In the genomic region with DNA sequence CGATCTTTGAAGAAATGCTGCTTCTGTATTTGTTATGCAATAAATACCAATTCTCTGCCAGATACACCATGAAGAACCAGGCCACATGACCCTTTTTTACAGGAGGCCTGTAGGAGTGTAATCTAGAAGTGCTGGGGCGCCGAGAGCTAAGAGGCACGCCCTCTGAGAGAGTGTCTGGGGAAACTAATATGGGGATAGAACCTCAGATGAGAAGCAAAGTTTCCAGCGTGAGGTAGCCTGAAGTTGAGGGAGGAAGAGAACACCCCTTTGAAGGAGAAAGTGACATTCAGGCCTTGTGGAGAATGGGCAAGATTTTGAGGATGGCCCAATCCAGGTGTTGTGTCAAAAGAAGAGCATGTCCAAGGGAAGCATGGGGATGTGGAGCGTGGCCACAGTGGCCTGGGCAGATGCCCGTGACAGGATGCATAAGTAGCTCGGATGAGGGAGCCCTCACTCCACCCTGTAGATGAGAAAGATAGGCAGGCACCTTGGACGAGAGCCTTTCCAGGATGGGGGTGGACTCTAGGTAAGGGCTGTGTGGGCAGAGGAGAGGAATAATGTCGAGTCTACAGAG, we compare ENCODE assay signal across 8 mouse cellular contexts. TPM values are rescaled to one million over a fixed set of nuclear protein-coding genes. Genes with fewer than 3 reads are reported as not detected.
DNase-seq lines count a peak whose midpoint lies in the region; ATAC-seq and TF ChIP-seq lines count a peak whose summit lies in the region.

No protein-coding gene starts in this region.

- H3K9ac ChIP-seq in lung, postnatal 0 days (replicated peaks; ENCODE audit: low read depth), result no peak overlapping the region
- H3K9ac ChIP-seq in limb, embryonic 14.5 days (ENCODE audit: low read depth, low read length, severe bottlenecking), result no peak overlapping the region
- no peak overlapping the region for H3K9ac ChIP-seq in stomach, embryonic 15.5 days

- no peak for TF ChIP-seq POLR2A in limb, embryonic 14.5 days (IDR thresholded peaks at IDR 0.05; ENCODE audit: borderline replicate concordance, extremely low read depth, insufficient read depth, insufficient read length)

- WGBS in lung, postnatal 0 days, result 48% methylated on average over 10 of the region's 10 CpGs
- 57% methylated on average over 10 of the region's 10 CpGs for WGBS in forebrain, embryonic 10.5 days
- 48% methylated on average over 10 of the region's 10 CpGs for WGBS in limb, embryonic 14.5 days
- WGBS in stomach, embryonic 15.5 days, result 52% methylated on average over 10 of the region's 10 CpGs

- no peak for TF ChIP-seq CTCF in lung, postnatal 0 days (IDR thresholded peaks at IDR 0.05)

- no peak overlapping the region for H3K27ac ChIP-seq in lung, postnatal 0 days (ENCODE audit: low read length)
- H3K27ac ChIP-seq in forebrain, embryonic 10.5 days, result no peak overlapping the region
- no peak overlapping the region for H3K27ac ChIP-seq in limb, embryonic 14.5 days (replicated peaks; ENCODE audit: low read depth, low read length)
- no peak overlapping the region for H3K27ac ChIP-seq in stomach, embryonic 15.5 days

- peak overlapping the region; percentile 74 for H3K4me3 ChIP-seq in lung, postnatal 0 days (ENCODE audit: low read depth, low read length)
- H3K4me3 ChIP-seq in forebrain, embryonic 10.5 days, result peak overlapping the region; percentile 82
- H3K4me3 ChIP-seq in limb, embryonic 14.5 days (replicated peaks; ENCODE audit: low read length), result peak overlapping the region; percentile 82
- H3K4me3 ChIP-seq in stomach, embryonic 15.5 days (replicated peaks), result peak overlapping the region; percentile 79

- no peaks in the 10 kb centered on the region; the same call in 1 of the 2 replicates for H3K4me1 ChIP-seq in lung, postnatal 0 days (ENCODE audit: insufficient read depth, low read depth, low read length)
- H3K4me1 ChIP-seq in forebrain, embryonic 10.5 days, result peaks cover 30% of the 10 kb centered on the region
- H3K4me1 ChIP-seq in limb, embryonic 14.5 days (ENCODE audit: control insufficient read depth, insufficient read depth, low read length), result peaks cover 11% of the 10 kb centered on the region
- 0 out of 2 replicates have a peak, but pooled peaks cover 5% of the 10 kb centered on the region for H3K4me1 ChIP-seq in stomach, embryonic 15.5 days

- no peaks in the 10 kb centered on the region for H3K9me3 ChIP-seq in lung, postnatal 0 days (ENCODE audit: low read length)
- H3K9me3 ChIP-seq in forebrain, embryonic 10.5 days, result no peaks in the 10 kb centered on the region
- H3K9me3 ChIP-seq in limb, embryonic 14.5 days (ENCODE audit: control insufficient read depth, low read length), result no peaks in the 10 kb centered on the region
- no peaks in the 10 kb centered on the region for H3K9me3 ChIP-seq in stomach, embryonic 15.5 days

- ATAC-seq in lung, postnatal 0 days, result peak; percentile 36
- ATAC-seq in limb, embryonic 14.5 days (ENCODE audit: low FRiP score, low read depth), result no peak
- no peak for ATAC-seq in stomach, embryonic 15.5 days (ENCODE audit: insufficient read depth, low FRiP score, low read depth)

- no peaks in the 10 kb centered on the region for H3K36me3 ChIP-seq in lung, postnatal 0 days (ENCODE audit: insufficient read depth, low read length)
- H3K36me3 ChIP-seq in forebrain, embryonic 10.5 days (replicated peaks), result no peaks in the 10 kb centered on the region
- H3K36me3 ChIP-seq in limb, embryonic 14.5 days (ENCODE audit: control insufficient read depth, insufficient read depth, low read length), result no peaks in the 10 kb centered on the region
- no peaks in the 10 kb centered on the region for H3K36me3 ChIP-seq in stomach, embryonic 15.5 days

- no peaks in the 10 kb centered on the region for H3K27me3 ChIP-seq in lung, postnatal 0 days (replicated peaks; ENCODE audit: insufficient read depth, low read length)
- peaks cover 77% of the 10 kb centered on the region for H3K27me3 ChIP-seq in forebrain, embryonic 10.5 days (ENCODE audit: poor library complexity, severe bottlenecking)
- H3K27me3 ChIP-seq in limb, embryonic 14.5 days (ENCODE audit: control insufficient read depth, insufficient read depth, low read length), result no peaks in the 10 kb centered on the region
- H3K27me3 ChIP-seq in stomach, embryonic 15.5 days (replicated peaks), result no peaks in the 10 kb centered on the region

- no peak for TF ChIP-seq EP300 in lung, postnatal 0 days (IDR thresholded peaks at IDR 0.05)

- H3K4me2 ChIP-seq in lung, postnatal 0 days (replicated peaks; ENCODE audit: low read depth, low read length), result peak overlapping the region; percentile 94
- peak overlapping the region; percentile 87 for H3K4me2 ChIP-seq in limb, embryonic 14.5 days (replicated peaks; ENCODE audit: low read depth, low read length, severe bottlenecking)
- H3K4me2 ChIP-seq in stomach, embryonic 15.5 days, result peak overlapping the region; percentile 95

- DNase-seq in lung, postnatal 0 days (ENCODE audit: low spot score), result no peak
- no peak for DNase-seq in lung, postnatal 36 days
- DNase-seq in forebrain, embryonic 10.5 days (ENCODE audit: extremely low spot score, low spot score), result no peak
- DNase-seq in limb, embryonic 14.5 days (ENCODE audit: low spot score), result no peak
- DNase-seq in c-Kit-positive CD71-positive TER-119-positive erythroid progenitor cells, embryonic 14.5 days (ENCODE audit: low spot score), result no peak
- DNase-seq in right cerebral cortex, postnatal 14 days, result no peak
- DNase-seq in B cell, adult 2 months, result no peak

RNA-seq across cellular contexts. Expression of a gene that starts 1.6 kb away (rescaled TPM):
- 9.1 and 9.4 TPM in 2 replicates for polyA plus RNA-seq in lung, postnatal 0 days (2015; fragmentation: Nextera tagmentation; extraction: Ambion mirVana)
- polyA plus RNA-seq in forebrain, embryonic 10.5 days (2016; fragmentation: Nextera tagmentation; extraction: Ambion mirVana), result 0.23 and 0.51 TPM in 2 replicates
- polyA plus RNA-seq in limb, embryonic 14.5 days (2012; rRNA removed), result 41.0 and 68.8 TPM in 2 replicates
- 6.9 and 8.1 TPM in 2 replicates for polyA plus RNA-seq in limb, embryonic 14.5 days (2014; fragmentation: Nextera tagmentation; extraction: Ambion mirVana)
- polyA plus RNA-seq in stomach, embryonic 15.5 days (2015; fragmentation: Nextera tagmentation; extraction: Ambion mirVana), result 8.1 and 9.0 TPM in 2 replicates

RNA-seq across cellular contexts. Expression of a gene that starts 45.3 kb away (rescaled TPM):
- 64.1 and 69.9 TPM in 2 replicates for polyA plus RNA-seq in lung, postnatal 0 days (2015; fragmentation: Nextera tagmentation; extraction: Ambion mirVana)
- polyA plus RNA-seq in forebrain, embryonic 10.5 days (2016; fragmentation: Nextera tagmentation; extraction: Ambion mirVana), result 95.9 and 99.0 TPM in 2 replicates
- 38.2 and 44.0 TPM in 2 replicates for polyA plus RNA-seq in limb, embryonic 14.5 days (2012; rRNA removed)
- 109 and 112 TPM in 2 replicates for polyA plus RNA-seq in limb, embryonic 14.5 days (2014; fragmentation: Nextera tagmentation; extraction: Ambion mirVana)
- 89.0 and 91.0 TPM in 2 replicates for polyA plus RNA-seq in stomach, embryonic 15.5 days (2015; fragmentation: Nextera tagmentation; extraction: Ambion mirVana)
